Mouse (Mus musculus) heart, adult 18-20 months (tissue): Measurements from ENCODE around the gene Babam2. TPM values are rescaled to one million over a fixed set of nuclear protein-coding genes. Genes with fewer than 3 reads are reported as not detected.

Experiments used
- DNase-seq, 2 experiments: peaks; one replicate each; pipeline ENCODE4 v3.0.0; 2021 to 2022; ENCODE audit warnings: mixed read lengths in 1 of 2
- microRNA-seq, 2 experiments: library from miRNA; unstranded; fragments of <30 nt; microRNA quantifications; one replicate each; pipeline ENCODE4 v1.2.0; 2022
- total RNA-seq, 2 experiments: library from RNA; stranded (reverse); gene quantifications; 2 replicates each; pipeline ENCODE4 v1.2.3; 2021

Babam2 gene
- total RNA-seq, 2 experiments from 2014 or later: 31.5 to 37.7 TPM

DNA sequence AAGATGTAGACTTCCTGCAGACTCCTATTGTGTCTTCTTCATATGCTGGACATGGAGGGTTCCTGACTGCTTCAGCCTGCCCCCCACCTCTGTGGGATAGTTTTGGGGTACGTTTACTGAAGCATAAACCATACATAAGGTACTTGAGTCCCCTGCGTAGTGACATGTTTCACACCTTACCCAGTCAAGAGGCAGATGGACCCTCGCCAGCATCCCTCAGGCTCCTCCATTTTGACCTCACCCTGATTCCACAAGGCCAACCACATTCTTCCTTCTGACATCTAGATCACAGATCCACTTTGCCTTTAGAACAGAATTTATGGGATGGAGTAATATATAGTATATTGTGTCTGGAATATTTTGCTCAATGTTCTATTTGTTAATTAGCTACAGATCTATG lies 429.7 kb downstream of the Babam2 start:
- no peak for DNase-seq

DNA sequence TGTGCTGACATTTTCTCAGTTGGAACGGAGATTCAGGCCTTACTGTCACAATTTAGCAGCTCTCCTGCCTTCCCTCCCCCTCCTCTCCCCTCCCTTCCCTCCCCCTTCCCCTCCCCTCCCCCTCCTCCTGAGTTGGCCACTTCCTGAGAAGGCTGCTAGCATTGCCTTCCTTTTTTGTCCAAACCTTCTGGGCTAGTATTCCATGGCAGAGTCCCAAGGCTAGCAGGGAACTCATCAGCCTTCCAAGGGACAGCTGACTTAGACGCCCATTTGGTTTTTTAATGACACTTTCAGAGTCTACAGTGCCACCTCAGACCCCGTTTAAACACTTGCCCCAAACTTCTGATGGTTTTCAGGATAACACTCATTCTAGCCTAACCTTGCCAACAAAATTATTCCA lies 430.4 kb downstream of the Babam2 start:
- peak in 1 of 2 experiments; percentile 45 for DNase-seq

GRCm38 (mm10) chr5:32132971-32133501 lies 435.6 kb downstream of the Babam2 start:
- DNase-seq: peak; percentile 74 to 81

- peak; percentile 89 to 94 for DNase-seq
These were observed 436.1 kb downstream of the Babam2 start for GRCm38 (mm10) chr5:32133549-32134004.

- peak; percentile 69 to 78 for DNase-seq
These were observed 436.7 kb downstream of the Babam2 start for GRCm38 (mm10) chr5:32134051-32134732.

Small RNA genes within 50 kb of the gene (microRNA-seq; reads per million reads assigned to microRNA genes)
- 0 reads per million in 2 experiments for gene Mir3473e

Other genes with a start within 250 kb of the Babam2 start
- 10 to 100 TPM; 22.9 to 23.1 TPM for gene Zfp512, start 245.3 kb upstream of the Babam2 start, total RNA-seq
- not detected for gene 4930548H24Rik, start 211.9 kb upstream of the Babam2 start, total RNA-seq
- gene Gpn1, start 202.9 kb upstream of the Babam2 start, total RNA-seq: 10 to 100 TPM; 25.4 to 26.0 TPM
- 10 to 100 TPM; 20.8 to 21.7 TPM for gene Slc4a1ap, start 170.7 kb upstream of the Babam2 start, total RNA-seq
- 10 to 100 TPM; 13.0 to 13.9 TPM for gene Supt7l, start 169.9 kb upstream of the Babam2 start, total RNA-seq
- gene Mrpl33, start 100.7 kb upstream of the Babam2 start, total RNA-seq: 100 to 1,000 TPM; 322 to 333 TPM
- gene Rbks, start 57 bp upstream of the Babam2 start, total RNA-seq: 1 to 10 TPM; 3.5 to 4.1 TPM